Mouse (Mus musculus) small intestine, adult 2 months (tissue): ENCODE results near the gene Cubn.

ENCODE experiments used
- CTCF ChIP-seq: fragments of 200-500 bp; IDR thresholded peaks from 2 replicates; pipeline ENCODE4 v1.5.1; 2012; ENCODE audit warnings: low read depth, mild to moderate bottlenecking, control low read depth, inconsistent platforms, low read length, moderate library complexity, mixed read lengths; ENCODE audit not compliant: insufficient replicate concordance, insufficient read length; ENCODE audit errors: extremely low read depth
- POLR2A ChIP-seq: fragments of 200-500 bp; IDR thresholded peaks from 2 replicates; pipeline ENCODE4 v1.6.1; 2012; ENCODE audit warnings: low read depth, mild to moderate bottlenecking, control low read depth, inconsistent platforms, low read length, moderate library complexity

GRCm38 (mm10) chr2:13357885-13358552 lies 133.6 kb downstream of the Cubn start:
- TF ChIP-seq CTCF (no peak), POLR2A (no peak)
